Mouse (Mus musculus): ENCODE results near the gene Ppp4c. TPM values are rescaled to one million over a fixed set of nuclear protein-coding genes. Genes with fewer than 3 reads are reported as not detected.

Ppp4c gene
- polyA plus RNA-seq, 1 experiment from 2014 or later: 323 TPM

- H3K36me3 ChIP-seq: no peaks in the 10 kb centered on the region
- H3K4me3 ChIP-seq: no peak overlapping the region
- H3K9me3 ChIP-seq: peaks cover 4% of the 10 kb centered on the region; the same call in 1 of the 2 replicates
- H3K4me2 ChIP-seq (replicated peaks): no peak overlapping the region
- no peak overlapping the region for H3K9ac ChIP-seq (replicated peaks)
- H3K27me3 ChIP-seq: 0 out of 2 replicates have a peak, but pooled peaks cover 5% of the 10 kb centered on the region
- no peak overlapping the region for H3K27ac ChIP-seq (replicated peaks)
- ATAC-seq (ENCODE audit: low FRiP score, low read depth): no peak
- H3K4me1 ChIP-seq: peaks cover 8% of the 10 kb centered on the region
- 84% methylated on average over 7 of the region's 7 CpGs for WGBS
Measured at GRCm38 (mm10) chr7:126817595-126817994, 25.3 kb upstream of the Ppp4c start.

DNA sequence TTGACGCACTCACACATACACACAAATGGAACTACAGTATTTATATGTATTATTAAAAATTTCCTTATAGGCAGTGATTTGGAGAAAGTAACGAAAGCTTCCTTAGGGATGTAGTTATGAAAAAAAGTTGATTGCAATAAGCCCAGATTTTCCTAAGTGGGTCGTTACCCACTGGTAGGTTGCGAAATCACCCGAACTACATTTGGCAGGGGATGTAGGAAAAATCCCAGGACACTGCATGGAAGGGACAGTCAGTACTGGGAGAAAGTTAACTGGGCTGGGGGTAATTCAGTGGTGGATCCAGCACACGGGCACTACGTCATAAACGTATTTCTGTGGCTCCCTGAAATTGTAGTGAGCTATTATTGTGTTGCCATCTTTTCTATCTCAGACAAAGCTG lies 24.2 kb upstream of the Ppp4c start:
- no peak for ATAC-seq (ENCODE audit: low FRiP score, low read depth)
- Histone ChIP-seq H3K4me3 (no peak overlapping the region), H3K36me3 (no peaks in the 10 kb centered on the region), H3K9ac (replicated peaks) (no peak overlapping the region), H3K27me3 (peaks cover 12% of the 10 kb centered on the region; the same call in 1 of the 2 replicates), H3K4me2 (replicated peaks) (no peak overlapping the region), H3K4me1 (no peaks in the 10 kb centered on the region), H3K27ac (replicated peaks) (no peak overlapping the region), H3K9me3 (peaks cover 4% of the 10 kb centered on the region; the same call in 1 of the 2 replicates)
- WGBS: 91% methylated on average over 8 of the region's 8 CpGs

DNA sequence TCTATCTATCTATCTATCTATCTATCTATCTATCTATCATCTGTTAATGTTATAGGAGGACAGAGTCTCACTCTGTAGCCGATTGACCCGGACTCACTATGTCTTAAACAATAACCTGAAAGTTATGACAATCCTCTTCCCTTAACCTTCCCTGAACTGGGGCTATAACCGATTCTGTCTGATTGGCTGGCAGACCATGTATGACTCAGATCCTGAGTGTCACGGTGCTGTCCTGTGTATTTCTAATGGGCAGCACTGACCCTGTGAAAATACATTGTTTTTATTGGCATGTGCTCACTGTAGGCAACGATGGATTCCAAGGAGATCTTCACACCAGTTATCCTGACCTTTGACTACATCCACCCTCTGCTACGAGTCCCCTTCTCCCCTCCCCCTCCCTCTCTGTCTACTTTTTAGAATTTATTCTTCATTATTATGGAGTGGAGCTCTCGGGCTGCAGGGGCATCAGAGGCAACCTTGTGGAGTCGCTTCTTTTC lies 23.5 kb upstream of the Ppp4c start:
- no peak overlapping the region for H3K9ac ChIP-seq (replicated peaks)
- no peak overlapping the region for H3K4me2 ChIP-seq (replicated peaks)
- no peak for ATAC-seq (ENCODE audit: low FRiP score, low read depth)

DNA sequence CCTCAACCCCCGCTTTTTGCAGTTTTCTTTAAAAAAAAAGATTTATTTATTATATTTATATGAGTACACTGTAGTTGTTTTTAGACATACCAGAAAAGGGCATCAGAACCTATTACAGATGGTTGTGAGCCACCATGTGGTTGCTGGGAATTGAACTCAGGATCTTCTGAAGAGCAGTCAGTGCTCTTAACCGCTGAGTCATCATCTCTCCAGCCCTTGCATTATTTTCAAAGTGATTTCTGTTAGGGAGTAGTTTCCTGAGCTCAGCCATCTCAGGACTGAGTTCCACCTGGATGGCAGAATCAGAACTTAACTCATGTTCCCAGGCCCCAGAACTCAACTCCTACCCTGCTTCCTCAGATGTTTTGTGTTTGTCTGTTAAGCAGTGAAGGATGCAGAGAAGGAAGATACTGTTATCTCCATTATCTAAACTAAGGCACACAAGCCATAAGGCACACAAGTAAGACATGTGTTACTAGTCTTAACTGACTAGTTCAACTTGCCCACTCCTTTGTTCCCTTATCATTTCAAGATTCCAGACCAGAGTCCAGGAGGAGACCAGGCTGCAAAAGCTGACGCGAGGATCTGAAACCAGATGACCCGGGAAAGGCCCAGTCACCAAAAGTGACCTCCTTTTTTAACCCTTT lies 17.6 kb upstream of the Ppp4c start:
- 75% methylated on average over 5 of the region's 5 CpGs for WGBS
- Histone ChIP-seq H3K4me1 (peaks cover 20% of the 10 kb centered on the region), H3K27ac (replicated peaks) (0 out of 2 replicates have a peak overlapping the region, but pooled peaks have one; percentile 73), H3K9me3 (no peaks in the 10 kb centered on the region), H3K27me3 (peaks cover 12% of the 10 kb centered on the region; the same call in 1 of the 2 replicates), H3K9ac (replicated peaks) (no peak overlapping the region), H3K4me3 (no peak overlapping the region), H3K36me3 (0 out of 2 replicates have a peak, but pooled peaks cover 23% of the 10 kb centered on the region), H3K4me2 (replicated peaks) (peak overlapping the region; percentile 79)
- no peak for ATAC-seq (ENCODE audit: low FRiP score, low read depth)

More for the DNA sequence above, 23.5 kb upstream of the Ppp4c start:
- 59% methylated on average over 8 of the region's 8 CpGs for WGBS
- Histone ChIP-seq H3K4me1 (no peaks in the 10 kb centered on the region), H3K9me3 (peaks cover 4% of the 10 kb centered on the region; the same call in 1 of the 2 replicates), H3K27ac (replicated peaks) (no peak overlapping the region), H3K36me3 (no peaks in the 10 kb centered on the region), H3K27me3 (peaks cover 12% of the 10 kb centered on the region; the same call in 1 of the 2 replicates), H3K4me3 (no peak overlapping the region)

GRCm38 (mm10) chr7:126808703-126809455 lies 16.6 kb upstream of the Ppp4c start:
- H3K4me2 ChIP-seq (replicated peaks): peak overlapping the region; percentile 79
- H3K36me3 ChIP-seq: peaks cover 28% of the 10 kb centered on the region
- H3K27ac ChIP-seq (replicated peaks): peak overlapping the region; percentile 73
- peak overlapping the region; percentile 54 for H3K4me3 ChIP-seq
- H3K27me3 ChIP-seq: peaks cover 12% of the 10 kb centered on the region; the same call in 1 of the 2 replicates
- peak overlapping the region; percentile 73 for H3K9ac ChIP-seq (replicated peaks)
- WGBS: 0% methylated on average over 43 of the region's 43 CpGs
- ATAC-seq (ENCODE audit: low FRiP score, low read depth): peak; percentile 90
- H3K9me3 ChIP-seq: no peaks in the 10 kb centered on the region
- peaks cover 20% of the 10 kb centered on the region for H3K4me1 ChIP-seq

DNA sequence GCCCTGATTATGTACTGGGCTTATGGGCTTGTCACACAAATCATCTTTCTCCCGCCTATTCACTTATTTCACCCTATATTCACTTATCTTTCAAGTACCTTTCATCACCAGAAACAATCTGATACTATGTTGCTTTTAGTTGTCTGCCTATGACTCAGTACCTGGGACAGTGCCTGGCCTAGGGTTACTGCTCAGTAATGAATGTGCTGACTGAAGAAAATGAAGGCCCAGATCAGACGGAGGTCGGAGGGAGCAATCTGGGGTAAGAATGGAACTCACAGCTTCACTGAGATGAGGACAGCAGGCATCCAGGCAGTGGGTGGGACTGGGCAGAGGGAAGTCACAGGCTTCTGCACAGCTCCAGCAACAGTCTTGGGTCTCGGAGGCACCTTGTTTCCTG lies 15.1 kb upstream of the Ppp4c start:
- WGBS: 81% methylated on average over 4 of the region's 4 CpGs
- H3K36me3 ChIP-seq: peaks cover 38% of the 10 kb centered on the region
- peaks cover 5% of the 10 kb centered on the region; the same call in 1 of the 2 replicates for H3K27me3 ChIP-seq
- peak overlapping the region; percentile 54; the same call in 1 of the 2 replicates for H3K4me3 ChIP-seq
- peaks cover 20% of the 10 kb centered on the region for H3K4me1 ChIP-seq
- no peak overlapping the region for H3K27ac ChIP-seq (replicated peaks)
- H3K9ac ChIP-seq (replicated peaks): 0 out of 2 replicates have a peak overlapping the region, but pooled peaks have one; percentile 12
- no peak for ATAC-seq (ENCODE audit: low FRiP score, low read depth)
- peak overlapping the region; percentile 79; the same call in 1 of the 2 replicates for H3K4me2 ChIP-seq (replicated peaks)
- no peaks in the 10 kb centered on the region for H3K9me3 ChIP-seq

GRCm38 (mm10) chr7:126806956-126807355 lies 14.7 kb upstream of the Ppp4c start:
- no peaks in the 10 kb centered on the region for H3K9me3 ChIP-seq
- H3K27ac ChIP-seq (replicated peaks): no peak overlapping the region
- no peak overlapping the region for H3K4me2 ChIP-seq (replicated peaks)
- 0 out of 2 replicates have a peak, but pooled peaks cover under 1% of the 10 kb centered on the region for H3K27me3 ChIP-seq
- H3K36me3 ChIP-seq: peaks cover 38% of the 10 kb centered on the region
- WGBS: 93% methylated on average over 6 of the region's 6 CpGs
- no peak for ATAC-seq (ENCODE audit: low FRiP score, low read depth)
- H3K4me1 ChIP-seq: peaks cover 20% of the 10 kb centered on the region
- no peak overlapping the region for H3K4me3 ChIP-seq
- no peak overlapping the region for H3K9ac ChIP-seq (replicated peaks)

- Histone ChIP-seq H3K27ac (replicated peaks) (no peak overlapping the region), H3K4me3 (no peak overlapping the region), H3K4me2 (replicated peaks) (no peak overlapping the region), H3K9me3 (no peaks in the 10 kb centered on the region), H3K9ac (replicated peaks) (no peak overlapping the region), H3K27me3 (no peaks in the 10 kb centered on the region), H3K4me1 (peaks cover 26% of the 10 kb centered on the region), H3K36me3 (peaks cover 38% of the 10 kb centered on the region)
- ATAC-seq (ENCODE audit: low FRiP score, low read depth): no peak
Measured at GRCm38 (mm10) chr7:126803751-126804150, 11.5 kb upstream of the Ppp4c start.

- peaks cover 38% of the 10 kb centered on the region for H3K36me3 ChIP-seq
- no peak for ATAC-seq (ENCODE audit: low FRiP score, low read depth)
Measured at GRCm38 (mm10) chr7:126803181-126803580, 10.9 kb upstream of the Ppp4c start.

DNA sequence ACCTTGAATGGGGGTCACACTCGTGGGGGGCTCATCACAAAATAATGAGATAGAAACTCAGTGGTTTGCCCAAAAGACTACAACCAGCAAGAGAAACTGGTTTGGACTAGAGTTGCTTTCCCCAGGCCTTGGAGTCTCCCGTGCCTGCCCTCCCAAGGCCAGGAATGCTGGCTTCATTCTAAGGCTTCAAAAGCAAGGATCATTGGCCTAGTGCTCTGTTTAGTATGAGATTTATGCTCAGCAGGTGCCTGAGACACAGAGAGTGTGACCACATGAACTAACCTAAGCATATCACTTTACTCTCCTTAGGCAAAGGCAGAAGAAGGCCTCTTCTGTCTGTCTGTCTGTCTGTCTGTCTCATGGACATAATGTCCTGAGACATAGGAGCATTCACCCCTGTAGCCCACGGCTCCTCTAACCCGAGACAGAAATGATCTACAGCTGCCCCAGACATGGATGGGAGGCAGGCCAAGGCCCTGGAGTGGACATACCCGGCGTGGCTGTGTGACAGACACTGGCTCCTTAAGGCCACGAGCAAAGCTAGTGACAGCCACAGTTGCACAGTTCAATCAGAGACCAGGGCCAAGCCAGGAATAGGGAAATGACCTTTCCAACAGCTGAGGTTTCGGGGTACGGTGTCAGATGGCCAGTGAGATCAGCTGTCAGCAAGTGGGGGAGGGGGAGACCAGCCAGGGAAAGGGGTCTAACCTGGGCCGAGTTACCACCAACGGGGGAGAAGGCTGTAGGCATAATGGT lies 10.0 kb upstream of the Ppp4c start:
- Histone ChIP-seq H3K36me3 (peaks cover 37% of the 10 kb centered on the region), H3K4me2 (replicated peaks) (no peak overlapping the region), H3K9ac (replicated peaks) (0 out of 2 replicates have a peak overlapping the region, but pooled peaks have one; percentile 28), H3K4me3 (no peak overlapping the region), H3K27me3 (no peaks in the 10 kb centered on the region), H3K4me1 (peaks cover 25% of the 10 kb centered on the region), H3K9me3 (no peaks in the 10 kb centered on the region), H3K27ac (replicated peaks) (no peak overlapping the region)
- no peak for ATAC-seq (ENCODE audit: low FRiP score, low read depth)
- WGBS: 88% methylated on average over 11 of the region's 11 CpGs

More at GRCm38 (mm10) chr7:126803181-126803580, 10.9 kb upstream of the Ppp4c start:
- H3K9me3 ChIP-seq: no peaks in the 10 kb centered on the region
- H3K4me3 ChIP-seq: no peak overlapping the region
- no peaks in the 10 kb centered on the region for H3K27me3 ChIP-seq
- H3K4me2 ChIP-seq (replicated peaks): no peak overlapping the region
- H3K27ac ChIP-seq (replicated peaks): no peak overlapping the region
- peaks cover 24% of the 10 kb centered on the region for H3K4me1 ChIP-seq
- H3K9ac ChIP-seq (replicated peaks): 0 out of 2 replicates have a peak overlapping the region, but pooled peaks have one; percentile 6
- WGBS: 91% methylated on average over 6 of the region's 6 CpGs

DNA sequence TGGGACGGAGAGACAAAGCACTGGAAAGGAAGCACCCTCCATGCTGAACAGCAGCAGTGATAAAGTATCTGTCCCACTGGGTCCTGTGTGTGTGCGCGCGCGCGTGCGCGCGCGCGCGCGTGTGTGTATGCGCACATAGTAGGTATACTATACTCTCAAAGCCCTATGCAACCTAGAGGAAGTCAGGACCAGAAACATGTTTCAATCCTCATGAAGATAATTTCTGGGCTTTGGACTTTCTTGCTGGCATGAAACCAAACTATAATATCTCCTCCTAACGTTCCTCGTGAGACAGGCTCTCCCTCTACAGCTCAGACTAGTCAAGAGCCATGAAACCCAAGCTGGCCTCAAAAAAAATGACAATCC lies 8.7 kb upstream of the Ppp4c start:
- H3K4me2 ChIP-seq (replicated peaks): no peak overlapping the region
- 0 out of 2 replicates have a peak overlapping the region, but pooled peaks have one; percentile 1 for H3K27ac ChIP-seq (replicated peaks)
- peaks cover 38% of the 10 kb centered on the region for H3K36me3 ChIP-seq
- H3K4me3 ChIP-seq: no peak overlapping the region
- peaks cover 37% of the 10 kb centered on the region for H3K4me1 ChIP-seq
- ATAC-seq (ENCODE audit: low FRiP score, low read depth): no peak
- H3K27me3 ChIP-seq: no peaks in the 10 kb centered on the region
- H3K9ac ChIP-seq (replicated peaks): peak overlapping the region; percentile 79; the same call in 1 of the 2 replicates
- 95% methylated on average over 16 of the region's 16 CpGs for WGBS
- no peaks in the 10 kb centered on the region for H3K9me3 ChIP-seq
